Mouse (Mus musculus) T-cell, adult 2 months (primary cell): ENCODE data around the gene Psip1.
"Not testable (repeated sequence)": the region's sequence is repeated elsewhere in the genome, so short reads cannot be mapped to it uniquely, and the experiment has no call there.

Source experiments
- DNase-seq: peaks from one replicate; pipeline ENCODE4 v3.0.0; 2022; ENCODE audit warnings: low spot score

Gene Psip1

GRCm38 (mm10) chr4:83486117-83486901, at the start of gene Psip1:
Gene Psip1, minus strand, starts transcription at chr4:83486459.
- peak; percentile 89 for DNase-seq

GRCm38 (mm10) chr4:83534024-83534423, 47.8 kb upstream of the Psip1 start:
- no peak for DNase-seq

- DNase-seq: no peak
Observed at GRCm38 (mm10) chr4:83533168-83533911, 47.1 kb upstream of the Psip1 start.

- not testable (repeated sequence) for DNase-seq
Observed at GRCm38 (mm10) chr4:83530060-83530459, 43.8 kb upstream of the Psip1 start.

GRCm38 (mm10) chr4:83527921-83528320, 41.7 kb upstream of the Psip1 start:
- peak; percentile 60 for DNase-seq

- no peak for DNase-seq
Observed at GRCm38 (mm10) chr4:83526988-83527334, 40.7 kb upstream of the Psip1 start.

GRCm38 (mm10) chr4:83526270-83526987, 40.2 kb upstream of the Psip1 start:
- no peak for DNase-seq

- no peak for DNase-seq
Observed at GRCm38 (mm10) chr4:83525690-83526055, 39.4 kb upstream of the Psip1 start.

GRCm38 (mm10) chr4:83524843-83525689, 38.8 kb upstream of the Psip1 start, which contains the start of gene Ccdc171:
Gene Ccdc171, plus strand, starts transcription at chr4:83525545.
- peak; percentile 94 for DNase-seq

GRCm38 (mm10) chr4:83524456-83524842, 38.2 kb upstream of the Psip1 start:
- DNase-seq: no peak

- no peak for DNase-seq
Observed at GRCm38 (mm10) chr4:83522066-83522465, 35.8 kb upstream of the Psip1 start.

GRCm38 (mm10) chr4:83520308-83520707, 34.0 kb upstream of the Psip1 start:
- no peak for DNase-seq

GRCm38 (mm10) chr4:83519807-83520206, 33.5 kb upstream of the Psip1 start:
- DNase-seq: no peak

GRCm38 (mm10) chr4:83519148-83519547, 32.9 kb upstream of the Psip1 start:
- DNase-seq: no peak

GRCm38 (mm10) chr4:83516144-83516543, 29.9 kb upstream of the Psip1 start:
- not testable (repeated sequence) for DNase-seq

GRCm38 (mm10) chr4:83514976-83515669, 28.9 kb upstream of the Psip1 start:
- DNase-seq: no peak

- DNase-seq: no peak
Observed at GRCm38 (mm10) chr4:83514183-83514582, 27.9 kb upstream of the Psip1 start.

GRCm38 (mm10) chr4:83512644-83513043, 26.4 kb upstream of the Psip1 start:
- DNase-seq: no peak

- DNase-seq: no peak
Observed at GRCm38 (mm10) chr4:83512217-83512616, 26.0 kb upstream of the Psip1 start.

GRCm38 (mm10) chr4:83511083-83511482, 24.8 kb upstream of the Psip1 start:
- no peak for DNase-seq

- DNase-seq: no peak
Observed at GRCm38 (mm10) chr4:83509600-83509999, 23.3 kb upstream of the Psip1 start.
